In the genomic region with DNA sequence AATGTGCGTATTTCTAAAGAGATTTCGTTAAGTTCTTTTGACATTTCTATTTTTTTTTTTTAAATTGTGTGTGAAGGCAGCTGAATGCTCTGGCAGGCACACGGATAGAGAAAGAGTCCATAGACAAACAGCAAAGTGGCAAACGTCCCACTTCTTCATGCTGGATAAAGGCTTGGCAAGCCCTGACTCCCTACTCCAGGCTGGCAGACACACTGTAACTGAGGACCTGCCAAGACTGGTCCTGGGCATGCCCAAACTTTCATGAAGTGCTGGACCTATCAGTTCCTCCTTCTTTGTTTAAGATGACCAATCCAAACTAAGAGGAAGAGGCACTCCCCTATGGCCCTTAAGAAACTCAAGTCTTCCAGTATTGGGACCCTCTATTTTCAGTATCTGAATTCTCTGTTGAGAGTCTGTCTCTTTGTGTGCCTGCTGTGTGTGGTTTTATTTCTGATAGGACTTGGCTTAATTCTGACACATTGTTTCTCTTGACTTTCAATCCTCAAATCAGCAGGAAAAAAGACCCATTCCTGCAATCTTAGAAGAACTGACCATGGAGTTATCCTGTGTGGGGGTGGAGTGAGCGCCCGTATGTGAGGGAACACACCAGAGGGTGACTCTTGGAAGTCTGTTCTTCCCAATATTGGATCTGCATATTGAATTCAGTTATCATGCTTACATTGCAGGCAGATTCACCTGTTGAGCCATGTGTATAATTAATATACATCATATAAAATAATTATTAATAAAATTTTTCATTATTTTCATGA, we compare ENCODE assay signal across 8 mouse cellular contexts.
DNase-seq lines count a peak whose midpoint lies in the region; ATAC-seq lines count a peak whose summit lies in the region.

No protein-coding gene starts in this region.

- no peak overlapping the region for H3K27ac ChIP-seq in embryonic facial prominence, embryonic 14.5 days (replicated peaks; ENCODE audit: low read depth, low read length)
- H3K27ac ChIP-seq in embryonic facial prominence, embryonic 10.5 days (replicated peaks) = no peak overlapping the region
- no peak overlapping the region for H3K27ac ChIP-seq in neural tube, embryonic 13.5 days (replicated peaks)

- H3K4me2 ChIP-seq in embryonic facial prominence, embryonic 14.5 days (ENCODE audit: low read depth, low read length) = no peak overlapping the region
- no peak overlapping the region for H3K4me2 ChIP-seq in neural tube, embryonic 13.5 days

- H3K9ac ChIP-seq in embryonic facial prominence, embryonic 14.5 days (ENCODE audit: low read depth, low read length) = no peak overlapping the region
- H3K9ac ChIP-seq in neural tube, embryonic 13.5 days = no peak overlapping the region

- H3K4me3 ChIP-seq in embryonic facial prominence, embryonic 14.5 days (ENCODE audit: low read depth, low read length) = no peak overlapping the region
- H3K4me3 ChIP-seq in embryonic facial prominence, embryonic 10.5 days = no peak overlapping the region
- no peak overlapping the region for H3K4me3 ChIP-seq in neural tube, embryonic 13.5 days

- H3K9me3 ChIP-seq in embryonic facial prominence, embryonic 14.5 days (ENCODE audit: control insufficient read depth, low read length) = no peaks in the 10 kb centered on the region
- no peaks in the 10 kb centered on the region for H3K9me3 ChIP-seq in embryonic facial prominence, embryonic 10.5 days
- no peaks in the 10 kb centered on the region for H3K9me3 ChIP-seq in neural tube, embryonic 13.5 days

- peak; percentile 58 for DNase-seq in embryonic facial prominence, embryonic 14.5 days (ENCODE audit: low spot score)
- DNase-seq in embryonic facial prominence, embryonic 10.5 days (ENCODE audit: low spot score) = no peak
- DNase-seq in neural tube, embryonic 10.5 days (ENCODE audit: extremely low spot score, low spot score) = no peak
- peak; percentile 19 to 21 for DNase-seq in layer of hippocampus, postnatal 36 days
- no peak for DNase-seq in thymus, postnatal 25 days
- DNase-seq in yolk sac, embryonic 10.5 days (ENCODE audit: low spot score) = no peak
- no peak for DNase-seq in embryo, embryonic 10 days (ENCODE audit: low spot score)

- 0 out of 2 replicates have a peak, but pooled peaks have one; percentile 47 for ATAC-seq in embryonic facial prominence, embryonic 14.5 days (ENCODE audit: low read depth)
- ATAC-seq in neural tube, embryonic 13.5 days (ENCODE audit: low read depth) = peak; percentile 67; the same call in 1 of the 2 replicates

- WGBS in embryonic facial prominence, embryonic 14.5 days = 80% methylated on average over 6 of the region's 6 CpGs
- 80% methylated on average over 6 of the region's 6 CpGs for WGBS in embryonic facial prominence, embryonic 10.5 days
- WGBS in neural tube, embryonic 13.5 days = 80% methylated on average over 6 of the region's 6 CpGs

- no peaks in the 10 kb centered on the region for H3K36me3 ChIP-seq in embryonic facial prominence, embryonic 14.5 days (ENCODE audit: control insufficient read depth, insufficient read depth, low read length)
- no peaks in the 10 kb centered on the region for H3K36me3 ChIP-seq in embryonic facial prominence, embryonic 10.5 days (replicated peaks)
- H3K36me3 ChIP-seq in neural tube, embryonic 13.5 days = no peaks in the 10 kb centered on the region

- no peaks in the 10 kb centered on the region for H3K27me3 ChIP-seq in embryonic facial prominence, embryonic 14.5 days (replicated peaks; ENCODE audit: control insufficient read depth, insufficient read depth, low read length)
- no peaks in the 10 kb centered on the region for H3K27me3 ChIP-seq in embryonic facial prominence, embryonic 10.5 days (replicated peaks; ENCODE audit: low read depth, poor library complexity, severe bottlenecking)
- H3K27me3 ChIP-seq in neural tube, embryonic 13.5 days = no peaks in the 10 kb centered on the region

- H3K4me1 ChIP-seq in embryonic facial prominence, embryonic 14.5 days (ENCODE audit: control insufficient read depth, insufficient read depth, low read length) = no peaks in the 10 kb centered on the region
- H3K4me1 ChIP-seq in embryonic facial prominence, embryonic 10.5 days = no peaks in the 10 kb centered on the region
- H3K4me1 ChIP-seq in neural tube, embryonic 13.5 days (replicated peaks) = no peaks in the 10 kb centered on the region

Comparison
In these comparisons a context has a peak if more than half of its experiments do, and no peak if none do; other contexts are left out.
1. DNase-seq: peak in embryonic facial prominence, embryonic 14.5 days (single experiment) and layer of hippocampus, postnatal 36 days (2 of 2); none in embryonic facial prominence, embryonic 10.5 days (single experiment), neural tube, embryonic 10.5 days (single experiment), thymus, postnatal 25 days (single experiment), yolk sac, embryonic 10.5 days (single experiment) and embryo, embryonic 10 days (single experiment).